Mouse (Mus musculus): ENCODE results near the gene Arhgef10l. TPM values are rescaled to one million over a fixed set of nuclear protein-coding genes. Genes with fewer than 3 reads are reported as not detected.

The Arhgef10l gene
- polyA plus RNA-seq, 1 experiment from 2014 or later = 34.1 TPM

DNA sequence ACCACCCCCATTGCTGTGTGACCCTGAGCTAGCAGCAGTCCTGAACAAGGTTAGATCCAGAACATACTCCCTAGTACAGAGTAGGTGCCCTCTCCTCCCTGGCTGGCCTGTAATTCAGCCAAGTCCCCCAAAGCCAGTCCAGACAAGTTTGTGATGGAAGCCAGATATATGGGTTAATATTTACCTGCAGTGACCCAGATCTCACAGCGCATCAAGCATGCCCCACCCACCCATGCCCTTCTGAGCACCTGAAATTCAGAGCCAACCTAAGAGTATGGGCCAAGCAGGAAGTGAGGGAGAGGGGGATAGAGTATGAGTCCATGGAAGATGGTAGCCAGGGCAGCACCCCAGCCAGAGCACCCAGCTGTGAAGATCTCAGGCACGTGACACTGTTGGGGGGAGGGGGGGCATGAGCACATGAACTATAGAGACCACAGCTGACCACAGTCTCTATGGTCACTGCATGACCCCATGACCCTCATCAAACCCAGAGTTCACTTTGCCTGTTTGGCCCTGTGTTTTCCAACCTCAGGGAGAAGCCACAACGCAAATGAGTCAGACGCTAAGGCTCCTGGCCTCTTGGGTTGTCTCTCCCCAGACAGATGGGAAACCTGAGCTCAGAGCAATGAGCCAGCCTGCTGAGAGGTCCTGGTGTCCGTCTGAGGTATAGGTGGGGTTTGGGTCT, 29.4 kb downstream of the Arhgef10l start:
- DNase-seq (ENCODE audit: low read depth, low spot score) = peak; percentile 94
- no peaks in the 10 kb centered on the region for H3K27me3 ChIP-seq
- ChIA-PET CTCF (interaction anchor here (1.3 to 1.6 kb wide), 2 partner anchors 10 to 29 kb away, joined by 3 read pairs; no protein-coding TSS in a partner anchor), POLR2A (interaction anchor here (1.7 kb wide), 1 partner anchor 13 kb away, joined by 4 read pairs; no protein-coding TSS in a partner anchor)
- ATAC-seq = peak; percentile 40
- in situ Hi-C loops (cut with MboI; ENCODE audit: low pct_unique_long_range_greater_than_20kb) = loop anchor here (25.0 kb wide), 2 partner anchors 1049 to 1499 kb away; partner anchors contain the start of gene Minos1
- no peak for TF ChIP-seq CTCF (IDR thresholded peaks at IDR 0.05)

DNA sequence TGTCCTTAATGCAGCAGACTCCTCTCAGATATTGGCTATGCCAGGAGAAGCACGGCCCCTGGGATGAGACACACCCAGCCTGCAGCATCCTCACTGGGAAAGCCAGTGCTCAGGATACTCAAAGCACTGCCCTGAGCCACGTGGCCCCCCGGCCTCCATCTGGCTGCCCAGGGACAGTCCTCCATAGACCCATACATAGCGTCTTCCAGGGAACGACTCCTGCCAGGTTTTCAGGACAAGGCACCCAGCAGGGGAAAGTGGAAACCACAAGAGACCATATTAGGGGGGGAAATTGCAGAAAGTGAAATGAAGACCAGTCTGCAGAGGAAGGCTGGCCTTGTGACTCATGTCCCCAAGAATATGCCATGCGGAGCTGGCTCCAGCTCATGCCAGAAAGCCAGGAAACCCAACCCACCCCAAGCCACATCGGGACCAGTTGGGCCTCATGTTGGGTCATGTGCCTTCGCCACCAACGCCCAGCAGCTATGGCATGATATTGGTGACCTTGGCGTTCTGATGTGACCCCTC, 30.9 kb downstream of the Arhgef10l start:
- ChIA-PET POLR2A (no interaction called here), CTCF (no interaction called here)
- DNase-seq (ENCODE audit: low read depth, low spot score) (no peak), ATAC-seq (no peak)
- H3K27me3 ChIP-seq = no peaks in the 10 kb centered on the region
- in situ Hi-C loops (cut with MboI; ENCODE audit: low pct_unique_long_range_greater_than_20kb) = loop anchor here (25.0 kb wide), 2 partner anchors 1048 to 1498 kb away; partner anchors contain the start of gene Minos1
- TF ChIP-seq CTCF (IDR thresholded peaks at IDR 0.05) = no peak

DNA sequence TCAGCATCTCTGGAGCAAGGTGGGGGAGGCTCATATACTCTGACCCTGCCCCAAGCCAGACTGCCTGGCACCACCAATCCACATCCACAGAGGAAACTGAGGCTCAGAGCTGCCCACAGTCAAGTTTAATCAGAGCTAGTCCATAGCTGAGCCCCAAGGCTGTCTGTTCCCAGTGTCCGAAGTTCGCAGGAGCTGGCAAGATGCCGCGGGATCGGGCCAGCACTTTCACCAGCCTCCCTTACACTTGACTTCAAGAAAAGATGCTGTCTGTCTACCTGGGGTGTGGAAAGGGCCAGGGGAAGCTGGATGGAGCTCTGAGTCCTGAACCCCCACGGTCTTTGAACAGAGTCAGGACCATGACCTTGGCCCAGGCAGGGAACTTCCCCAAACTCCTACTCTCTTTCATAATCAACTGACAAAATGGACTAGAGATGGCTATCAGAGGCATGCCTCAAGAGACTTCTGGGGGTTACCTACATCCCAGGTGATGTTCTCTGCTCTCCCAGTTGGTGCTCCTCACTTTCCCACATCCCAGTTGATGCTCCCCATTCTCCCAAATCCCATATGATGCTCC, 34.4 kb downstream of the Arhgef10l start:
- DNase-seq (ENCODE audit: low read depth, low spot score) = no peak
- POLR2A ChIA-PET = no interaction called here
- TF ChIP-seq CTCF (IDR thresholded peaks at IDR 0.05) = no peak

DNA sequence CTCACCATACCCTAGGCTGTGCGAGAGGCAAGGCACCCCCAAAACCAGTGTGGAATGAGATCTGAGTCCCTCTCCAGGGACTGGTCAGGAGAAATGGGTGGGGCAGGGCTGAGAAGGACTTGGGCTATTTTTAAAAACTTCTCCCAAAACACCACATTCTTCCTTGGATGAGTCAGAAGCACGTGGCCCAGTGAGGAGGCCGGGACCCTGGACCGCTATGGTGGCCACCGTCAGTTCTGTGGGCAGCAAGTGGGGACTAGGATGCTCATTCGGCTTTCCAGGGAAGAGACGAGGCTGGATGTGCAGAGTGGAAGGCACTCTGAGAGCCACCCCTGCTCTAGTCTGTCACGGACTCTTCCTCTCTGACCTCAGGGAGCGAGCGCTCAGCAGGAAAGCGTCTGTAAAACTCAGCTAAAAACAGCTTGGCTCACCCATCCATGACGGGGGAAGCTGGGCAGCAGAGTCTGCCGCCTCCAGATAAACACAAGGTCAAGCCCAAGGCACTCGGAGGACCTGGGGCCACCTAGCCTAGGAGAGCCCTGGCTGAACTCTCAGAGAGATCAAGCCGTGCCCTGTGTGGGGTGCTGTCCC, 35.1 kb downstream of the Arhgef10l start:
- in situ Hi-C loops (cut with MboI; ENCODE audit: low pct_unique_long_range_greater_than_20kb) = loop anchor here (25.0 kb wide), 2 partner anchors 1043 to 1493 kb away; partner anchors contain the start of gene Minos1
- H3K27me3 ChIP-seq = no peaks in the 10 kb centered on the region
- POLR2A ChIA-PET = interaction anchor here (1.1 kb wide), 1 partner anchor 11 kb away, joined by 3 read pairs; no protein-coding TSS in a partner anchor
- no peak for TF ChIP-seq CTCF (IDR thresholded peaks at IDR 0.05)
- CTCF ChIA-PET = interaction anchor here (1.0 kb wide), 1 partner anchor 40 kb away, joined by 3 read pairs; no protein-coding TSS in a partner anchor
- ATAC-seq = peak; percentile 51
- DNase-seq (ENCODE audit: low read depth, low spot score) = peak; percentile 71

More for the DNA sequence above, 34.4 kb downstream of the Arhgef10l start:
- ATAC-seq = no peak
- in situ Hi-C loops (cut with MboI; ENCODE audit: low pct_unique_long_range_greater_than_20kb) = loop anchor here (25.0 kb wide), 2 partner anchors 1044 to 1494 kb away; partner anchors contain the start of gene Minos1
- CTCF ChIA-PET = interaction anchor here (1.0 kb wide), 1 partner anchor 40 kb away, joined by 3 read pairs; no protein-coding TSS in a partner anchor
- no peaks in the 10 kb centered on the region for H3K27me3 ChIP-seq

DNA sequence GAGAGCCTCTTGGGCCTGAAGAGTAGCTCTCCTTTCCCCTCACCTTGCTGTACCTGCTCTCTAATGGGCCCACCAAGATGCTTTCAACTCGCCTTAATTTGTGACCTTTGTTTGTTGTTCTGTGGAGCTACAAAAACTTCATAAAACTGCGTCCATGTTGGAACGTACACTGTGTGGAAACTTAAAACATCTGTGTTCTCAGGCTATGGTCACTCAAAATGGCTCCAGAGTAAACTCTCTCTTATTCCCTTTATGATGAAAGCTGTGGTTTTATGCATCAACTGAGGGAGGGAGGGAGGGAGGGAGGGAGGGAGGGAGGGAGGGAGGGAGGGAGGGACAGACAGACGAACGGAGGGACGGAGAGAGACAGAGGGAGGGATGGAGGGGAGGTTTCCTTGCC, 35.7 kb downstream of the Arhgef10l start:
- ChIA-PET CTCF (interaction anchor here (0.7 kb wide), 1 partner anchor 44 kb away, joined by 4 read pairs; no protein-coding TSS in a partner anchor), POLR2A (interaction anchor here (0.6 to 1.1 kb wide), 3 partner anchors 11 to 185 kb away, joined by 3 read pairs; no protein-coding TSS in a partner anchor)
- in situ Hi-C loops (cut with MboI; ENCODE audit: low pct_unique_long_range_greater_than_20kb) = loop anchor here (25.0 kb wide), 2 partner anchors 1043 to 1493 kb away; partner anchors contain the start of gene Minos1
- no peaks in the 10 kb centered on the region for H3K27me3 ChIP-seq
- TF ChIP-seq CTCF (IDR thresholded peaks at IDR 0.05) = no peak
- DNase-seq (ENCODE audit: low read depth, low spot score) = no peak
- no peak for ATAC-seq

DNA sequence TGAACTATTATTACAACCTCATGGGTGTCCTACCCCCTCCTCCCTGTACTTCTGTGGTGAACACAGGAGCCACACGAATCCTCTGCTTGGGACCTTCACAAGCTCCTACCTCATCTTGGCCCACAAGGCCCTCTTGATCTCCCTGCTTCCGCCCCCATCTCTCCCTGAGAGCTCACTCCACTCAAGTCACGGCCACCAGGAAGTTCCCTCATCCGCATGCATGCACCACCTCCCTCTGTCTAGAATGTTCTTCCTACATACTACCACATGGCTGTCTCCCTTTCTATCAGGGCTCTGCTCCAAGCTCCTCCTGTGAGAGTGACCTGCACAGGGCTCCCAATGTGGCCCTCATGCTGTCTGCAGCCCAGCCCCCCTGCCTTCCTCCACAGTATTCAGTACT, 36.8 kb downstream of the Arhgef10l start:
- CTCF ChIA-PET = no interaction called here
- DNase-seq (ENCODE audit: low read depth, low spot score) (no peak), ATAC-seq (no peak)
- no peak for TF ChIP-seq CTCF (IDR thresholded peaks at IDR 0.05)
- no peaks in the 10 kb centered on the region for H3K27me3 ChIP-seq
- POLR2A ChIA-PET = interaction anchor here (1.0 kb wide), 1 partner anchor 18 kb away, joined by 3 read pairs; no protein-coding TSS in a partner anchor
- in situ Hi-C loops (cut with MboI; ENCODE audit: low pct_unique_long_range_greater_than_20kb) = loop anchor here (25.0 kb wide), 2 partner anchors 1042 to 1492 kb away; partner anchors contain the start of gene Minos1

DNA sequence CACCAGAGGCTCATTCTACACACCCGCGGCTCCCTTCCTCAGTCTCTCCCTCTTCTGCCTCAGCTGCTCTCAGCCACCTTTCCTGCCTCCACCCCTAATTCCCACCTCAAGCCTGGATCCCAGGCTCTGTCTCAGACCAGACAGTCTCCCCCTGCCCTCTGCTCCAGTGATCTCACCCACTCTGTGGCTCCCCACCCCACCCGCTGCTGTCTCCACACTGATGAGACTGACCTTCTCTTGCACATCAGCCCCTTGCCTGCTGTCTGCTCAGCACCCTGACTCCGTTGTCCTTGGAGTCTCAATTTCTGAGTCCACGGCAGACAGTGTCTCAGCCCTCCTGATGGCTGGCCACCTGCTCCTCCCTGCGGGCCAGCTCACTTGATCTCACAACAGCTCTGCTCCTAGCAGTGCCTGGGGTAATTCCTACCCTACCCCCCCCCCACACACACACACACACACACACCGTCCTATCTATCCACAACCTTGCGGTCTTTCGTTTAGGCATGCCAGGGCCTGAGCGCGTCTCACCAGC, 37.3 kb downstream of the Arhgef10l start:
- no peak for TF ChIP-seq CTCF (IDR thresholded peaks at IDR 0.05)
- no peaks in the 10 kb centered on the region for H3K27me3 ChIP-seq
- CTCF ChIA-PET = no interaction called here
- DNase-seq (ENCODE audit: low read depth, low spot score) = no peak
- in situ Hi-C loops (cut with MboI; ENCODE audit: low pct_unique_long_range_greater_than_20kb) = loop anchor here (25.0 kb wide), 2 partner anchors 1041 to 1491 kb away; partner anchors contain the start of gene Minos1
- POLR2A ChIA-PET = no interaction called here
- ATAC-seq = no peak

DNA sequence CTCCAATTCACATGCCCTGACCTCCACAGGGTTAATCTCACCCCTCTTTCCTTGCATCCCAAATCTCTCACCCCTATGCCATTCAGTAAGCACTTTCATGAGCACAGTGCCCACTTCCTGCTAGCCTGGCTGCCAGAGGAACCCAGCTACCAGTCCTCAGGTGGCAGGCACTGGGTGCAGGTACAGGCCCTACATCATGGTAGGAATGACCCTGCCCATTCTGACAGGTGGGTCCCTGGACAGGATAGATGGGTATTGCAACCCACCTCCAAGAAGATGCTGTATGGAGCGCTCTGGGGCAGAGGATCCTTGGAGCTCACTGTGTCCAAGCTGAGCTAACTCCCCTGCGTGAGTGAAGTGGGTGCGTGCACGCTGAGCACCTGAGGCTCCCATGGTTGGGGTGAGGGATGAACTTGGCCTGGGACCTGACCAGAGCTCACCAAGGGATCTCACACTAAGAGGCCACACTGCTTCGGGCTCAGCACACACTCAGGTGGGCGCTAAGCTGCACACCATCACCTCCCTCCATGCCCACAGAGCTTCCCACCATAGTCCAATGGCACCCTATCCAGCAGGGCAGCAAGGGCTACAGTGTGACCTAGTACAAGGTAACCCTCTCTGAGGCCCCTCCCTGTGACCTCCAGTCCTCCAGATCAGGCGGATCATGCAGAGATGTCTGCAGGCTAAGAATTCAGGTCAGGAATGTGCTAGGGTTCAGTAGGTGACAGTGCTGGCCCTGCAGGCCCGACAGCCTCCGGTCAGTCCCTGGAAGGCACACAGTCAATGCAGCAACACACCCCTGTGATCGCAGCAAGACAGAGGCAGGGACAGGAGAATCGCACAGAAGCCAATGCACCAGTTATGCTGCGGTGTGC, 39.9 kb downstream of the Arhgef10l start:
- in situ Hi-C loops (cut with MboI; ENCODE audit: low pct_unique_long_range_greater_than_20kb) = loop anchor here (25.0 kb wide), 2 partner anchors 1039 to 1489 kb away; partner anchors contain the start of gene Minos1
- no peak for TF ChIP-seq CTCF (IDR thresholded peaks at IDR 0.05)
- no peak for ATAC-seq
- POLR2A ChIA-PET = interaction anchor here (0.6 kb wide), 1 partner anchor 253 kb away, joined by 6 read pairs; no protein-coding TSS in a partner anchor
- H3K27me3 ChIP-seq = no peaks in the 10 kb centered on the region
- CTCF ChIA-PET = interaction anchor here (1.3 kb wide), 1 partner anchor 10 kb away, joined by 3 read pairs; no protein-coding TSS in a partner anchor
- no peak for DNase-seq (ENCODE audit: low read depth, low spot score)
